Mouse (Mus musculus) liver, postnatal 0 days (tissue): ENCODE measurements at regions not wholly inside any gene's neighbourhood (a gene's known extent, or its start where the extent isn't known, plus 50 kb on each side); places are given as distances from the start of the nearest gene placed in this dataset.

Experiments
- CTCF ChIP-seq: sonication (generic); IDR thresholded peaks from 2 replicates; pipeline ENCODE4 v1.5.1; 2016; ENCODE audit warnings: antibody characterized with exemption, low read depth
- EP300 ChIP-seq: IDR thresholded peaks from 2 replicates; pipeline ENCODE4 v1.6.1; 2016; ENCODE audit warnings: antibody characterized with exemption, low read depth, mild to moderate bottlenecking

DNA sequence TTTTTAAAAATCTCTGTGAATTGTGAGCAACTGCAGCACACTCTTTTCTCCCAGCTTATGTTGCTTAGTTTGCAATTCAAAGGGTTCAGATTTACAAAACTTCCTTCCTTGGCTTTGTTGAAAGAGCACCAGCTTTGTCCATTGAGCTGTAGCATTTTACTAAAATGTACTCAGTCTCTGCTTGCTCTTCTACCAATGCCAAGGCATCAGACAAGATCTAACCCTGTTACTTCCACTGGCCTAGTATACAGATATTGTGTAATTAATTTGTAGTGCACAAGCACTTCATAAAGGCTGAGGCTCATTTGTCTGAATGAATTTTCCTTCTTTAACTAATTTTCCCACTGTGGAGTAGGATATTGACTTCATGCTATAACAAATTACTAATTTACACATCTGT lies 1504.5 kb downstream of the Rapgef2 start:
- no peak for TF ChIP-seq CTCF
- TF ChIP-seq EP300: no peak
